Mouse (Mus musculus) lung, postnatal 25 days (tissue): ENCODE measurements around the gene Ugt1a8.

ENCODE experiments used
- DNase-seq: peaks from one replicate; pipeline ENCODE4 v3.0.0; 2022; ENCODE audit warnings: low spot score

Gene Ugt1a8

GRCm38 (mm10) chr1:88235046-88235893, 147.7 kb downstream of the Ugt1a8 start:
- no peak for DNase-seq

- no peak for DNase-seq
These were observed 148.3 kb downstream of the Ugt1a8 start for GRCm38 (mm10) chr1:88235894-88236415.

DNA sequence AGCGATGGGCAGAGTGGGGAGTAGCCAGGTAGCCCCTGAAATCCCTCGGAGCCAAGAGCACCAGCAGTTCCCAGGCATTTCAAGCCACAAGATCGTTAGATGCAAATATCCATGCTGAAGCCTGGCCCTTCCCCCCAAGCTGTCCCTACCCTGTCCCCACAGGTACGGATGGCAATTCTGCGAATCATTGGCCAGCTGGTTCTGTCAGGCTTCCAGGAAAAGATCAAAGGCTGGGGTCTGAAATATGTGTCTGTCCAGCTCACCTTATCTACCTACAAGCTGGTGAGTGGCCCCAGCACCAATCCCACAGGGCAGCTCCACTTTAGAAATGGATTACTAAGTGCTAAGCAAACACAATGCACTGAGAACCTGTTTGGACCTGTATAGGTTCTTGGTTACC, 149.7 kb downstream of the Ugt1a8 start:
- no peak for DNase-seq

DNA sequence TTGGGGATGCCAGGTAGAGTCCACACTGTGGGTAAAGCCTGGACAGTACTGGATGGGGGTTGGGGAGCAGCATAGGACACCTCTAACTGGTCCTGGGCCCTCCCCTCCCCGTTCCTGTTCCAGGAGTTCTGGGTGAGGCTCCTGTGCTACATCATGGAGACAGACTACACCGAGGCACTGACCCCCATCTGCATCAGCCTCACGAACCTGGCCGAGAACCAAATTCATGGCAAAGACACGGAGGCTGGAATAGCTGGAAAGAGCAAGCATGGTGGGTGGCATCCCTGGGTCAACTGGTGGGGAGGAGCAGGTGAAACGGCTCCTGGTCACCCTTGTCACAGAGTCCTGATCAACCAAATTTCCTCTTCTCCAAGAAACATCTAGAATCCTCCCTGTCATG, 151.2 kb downstream of the Ugt1a8 start:
- no peak for DNase-seq

DNA sequence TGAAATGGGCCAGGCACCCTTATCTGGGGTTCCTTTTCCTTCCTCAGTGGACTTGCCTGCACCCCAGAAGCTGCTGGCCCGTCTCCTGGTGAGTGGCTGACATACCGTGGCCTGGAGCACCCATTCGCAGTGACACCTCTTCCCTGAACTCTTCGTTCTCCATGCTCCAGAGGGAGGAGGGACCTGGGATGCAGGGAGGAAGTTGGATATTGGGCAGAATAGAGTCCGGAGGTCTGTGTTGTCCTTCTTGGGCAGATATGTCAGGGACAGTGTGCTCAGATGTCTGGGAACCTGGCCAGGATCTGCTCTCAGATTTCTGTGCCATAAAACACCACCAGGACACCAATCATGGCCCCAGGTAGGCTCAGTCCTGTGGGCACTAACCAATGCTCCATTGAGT, 152.5 kb downstream of the Ugt1a8 start:
- DNase-seq = no peak

- no peak for DNase-seq
These were observed 153.0 kb downstream of the Ugt1a8 start for GRCm38 (mm10) chr1:88240579-88240978.

DNA sequence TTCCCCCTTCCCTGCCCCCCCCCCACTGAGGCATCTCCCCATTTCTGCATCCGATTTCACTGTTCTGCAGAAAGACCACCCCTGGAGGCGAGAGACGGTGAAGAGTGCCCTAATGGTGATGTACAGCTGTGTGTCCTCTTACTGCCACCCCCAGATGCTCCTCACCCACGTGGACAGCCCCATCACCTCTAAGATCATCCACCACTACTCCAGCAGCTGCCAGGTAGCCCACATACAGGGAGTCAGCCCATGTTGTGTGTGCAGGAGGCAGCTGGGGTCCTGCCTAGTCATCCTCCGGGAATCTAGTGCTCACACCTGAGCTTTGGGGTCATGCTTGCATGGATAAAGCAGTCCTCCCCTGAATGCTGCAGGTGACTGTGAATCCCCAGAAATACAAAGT, 156.2 kb downstream of the Ugt1a8 start:
- DNase-seq = no peak

- DNase-seq = no peak
These were observed 158.3 kb downstream of the Ugt1a8 start for GRCm38 (mm10) chr1:88245881-88246280.

- no peak for DNase-seq
These were observed 158.8 kb downstream of the Ugt1a8 start for GRCm38 (mm10) chr1:88246386-88246785.

DNA sequence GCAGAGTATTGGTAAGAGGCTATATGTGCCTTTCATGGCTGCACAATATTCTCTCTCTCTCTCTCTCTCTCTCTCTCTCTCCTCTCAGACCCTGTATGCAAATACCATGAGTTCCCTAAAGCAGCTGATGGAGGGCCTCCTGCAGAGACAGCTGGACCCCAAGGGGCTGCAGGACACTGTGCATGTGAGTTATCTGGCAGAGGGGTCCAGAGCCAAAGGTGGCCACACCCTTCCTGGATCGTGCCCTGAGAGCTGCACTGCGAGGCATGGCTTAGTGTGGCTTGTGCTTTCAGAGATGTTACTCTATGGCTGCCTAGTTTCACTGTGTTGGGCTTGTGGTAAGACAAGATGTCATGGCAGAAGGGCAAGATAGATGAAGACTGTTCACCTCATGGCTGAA, 160.0 kb downstream of the Ugt1a8 start:
- DNase-seq = no peak

- no peak for DNase-seq
These were observed 161.0 kb downstream of the Ugt1a8 start for GRCm38 (mm10) chr1:88248658-88249057.

DNA sequence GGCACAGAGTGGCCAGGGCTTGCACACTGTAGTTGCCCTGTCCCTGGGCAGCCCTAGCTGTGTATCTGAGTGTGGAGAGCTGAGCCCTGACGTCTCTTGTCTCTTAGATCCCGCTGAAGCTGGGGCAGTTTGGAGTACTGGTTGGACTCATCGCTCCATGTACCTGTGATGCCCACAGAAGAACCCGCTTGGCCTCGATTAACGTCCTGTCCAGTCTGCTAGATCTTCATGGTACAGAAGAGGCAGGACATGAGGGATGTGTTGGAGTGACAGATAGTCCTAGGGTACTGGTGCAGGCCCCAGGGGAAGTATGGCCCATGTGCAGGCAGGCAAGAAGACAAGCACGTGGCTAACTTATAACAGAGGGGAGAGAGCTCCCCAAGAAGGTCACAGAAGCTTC, 162.0 kb downstream of the Ugt1a8 start:
- DNase-seq = no peak

DNA sequence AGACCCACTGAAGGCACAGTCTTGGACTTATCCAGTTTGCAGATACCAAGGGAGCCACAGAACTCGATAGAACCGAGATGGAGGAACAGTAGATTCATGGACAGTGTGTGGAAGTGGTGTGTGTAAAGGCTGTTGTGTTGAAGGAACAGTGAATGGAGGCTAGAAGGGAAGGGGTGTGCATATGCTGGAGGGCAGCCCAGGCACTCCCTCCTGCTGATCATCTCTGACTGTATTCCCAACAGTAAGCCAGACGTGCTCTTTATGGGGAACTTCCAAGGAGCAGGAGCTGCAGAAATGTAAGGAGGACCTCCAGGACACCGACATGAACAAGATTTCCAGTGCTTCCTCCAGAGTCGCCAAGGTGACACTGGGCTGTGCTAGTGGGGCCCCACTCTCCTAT, 162.4 kb downstream of the Ugt1a8 start:
- no peak for DNase-seq

DNA sequence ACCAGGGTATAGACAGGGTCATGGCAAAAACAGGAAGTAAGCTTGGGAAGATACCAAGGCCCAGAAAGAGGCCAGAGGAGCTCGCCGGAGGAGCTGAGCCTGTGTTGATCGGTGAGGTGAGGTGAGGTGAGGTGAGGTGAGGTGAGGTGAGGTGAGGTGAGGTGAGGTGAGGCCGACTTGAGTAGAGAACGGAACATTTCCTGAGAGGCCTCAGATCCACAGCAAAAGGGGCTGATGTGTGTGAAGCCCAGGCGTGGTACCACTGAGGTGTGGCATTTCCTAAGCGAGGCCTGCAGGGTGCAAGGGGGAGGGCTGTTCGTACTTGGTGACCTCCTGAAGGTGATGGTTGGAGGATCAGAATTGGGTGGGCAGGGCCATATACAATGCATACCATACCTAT, 165.5 kb downstream of the Ugt1a8 start:
- DNase-seq = no peak

DNA sequence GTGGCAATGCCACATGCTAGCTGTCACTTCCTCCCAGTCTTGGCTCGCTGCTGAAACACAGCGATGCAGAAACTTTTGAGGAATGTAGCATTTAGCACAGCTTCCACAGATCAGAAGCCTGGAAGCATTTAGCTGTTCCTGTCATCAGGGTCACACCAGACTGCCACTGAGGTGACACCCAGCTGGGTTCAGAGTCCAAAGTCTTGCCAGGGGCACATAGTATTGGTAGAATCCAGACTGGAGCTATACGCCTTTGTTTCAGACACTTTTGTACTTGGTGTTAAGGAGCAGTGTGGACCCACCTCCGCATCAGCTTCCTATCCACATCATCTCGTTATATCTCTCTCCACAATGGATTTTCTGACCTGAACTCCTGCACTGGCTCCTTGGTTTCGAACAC, 165.9 kb downstream of the Ugt1a8 start:
- no peak for DNase-seq

GRCm38 (mm10) chr1:88254793-88255465, 167.3 kb downstream of the Ugt1a8 start:
- DNase-seq = no peak

DNA sequence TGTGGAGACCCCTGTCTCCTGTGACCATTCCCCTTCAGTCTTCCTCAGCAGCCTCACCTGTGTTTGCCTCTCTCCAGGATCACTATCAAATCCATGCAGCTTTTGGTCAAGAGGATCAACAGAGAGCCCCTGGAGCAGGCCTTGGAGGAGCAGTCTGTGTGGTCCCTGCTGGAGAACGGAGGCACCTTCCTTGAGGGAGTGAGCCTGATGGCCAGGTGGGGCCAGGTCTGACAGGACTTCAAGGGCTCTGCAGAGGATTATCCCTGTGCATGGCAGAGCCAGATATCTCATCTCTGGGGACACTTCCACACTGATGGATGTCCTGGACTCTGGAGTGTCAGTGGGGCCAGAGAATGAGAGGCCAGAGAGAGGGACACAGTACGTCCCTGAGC, 167.8 kb downstream of the Ugt1a8 start:
- no peak for DNase-seq

DNA sequence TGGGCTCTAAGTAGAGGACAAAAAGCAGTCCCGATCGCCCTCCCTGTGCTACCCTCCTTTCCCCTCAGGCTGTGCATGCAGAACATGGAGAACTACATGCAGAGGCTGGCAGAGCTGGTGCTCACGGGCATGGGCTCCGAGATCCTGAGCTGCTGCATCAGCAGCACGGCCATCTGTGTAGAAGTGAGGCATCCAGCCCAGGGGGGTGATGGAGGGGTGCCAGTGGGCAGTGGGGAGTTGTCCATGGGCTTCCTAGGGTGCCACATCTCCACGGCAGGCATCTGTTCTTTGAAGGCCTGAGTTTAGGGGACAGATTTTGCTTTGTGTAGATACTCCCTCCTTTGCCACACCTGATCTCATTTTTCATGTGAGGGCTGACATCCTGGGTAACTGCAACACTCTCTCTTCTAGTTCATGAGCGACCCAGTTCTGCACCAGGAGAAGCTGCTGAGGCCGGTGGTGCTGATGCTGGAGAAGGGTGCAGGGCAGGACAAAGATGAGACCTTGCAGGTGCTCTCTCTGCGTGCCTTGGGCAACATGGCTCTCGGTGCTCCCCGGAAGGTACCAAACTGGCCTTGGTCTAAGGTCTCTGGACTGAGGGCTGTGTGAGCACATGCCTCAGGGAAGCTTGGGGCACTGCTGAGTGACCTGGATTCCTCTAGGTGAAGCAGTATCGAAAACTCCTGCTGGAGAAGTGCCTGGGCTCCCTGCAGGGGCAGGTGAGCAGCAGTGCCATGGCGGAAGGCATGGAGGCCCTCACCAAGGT, 168.6 kb downstream of the Ugt1a8 start:
- no peak for DNase-seq

DNA sequence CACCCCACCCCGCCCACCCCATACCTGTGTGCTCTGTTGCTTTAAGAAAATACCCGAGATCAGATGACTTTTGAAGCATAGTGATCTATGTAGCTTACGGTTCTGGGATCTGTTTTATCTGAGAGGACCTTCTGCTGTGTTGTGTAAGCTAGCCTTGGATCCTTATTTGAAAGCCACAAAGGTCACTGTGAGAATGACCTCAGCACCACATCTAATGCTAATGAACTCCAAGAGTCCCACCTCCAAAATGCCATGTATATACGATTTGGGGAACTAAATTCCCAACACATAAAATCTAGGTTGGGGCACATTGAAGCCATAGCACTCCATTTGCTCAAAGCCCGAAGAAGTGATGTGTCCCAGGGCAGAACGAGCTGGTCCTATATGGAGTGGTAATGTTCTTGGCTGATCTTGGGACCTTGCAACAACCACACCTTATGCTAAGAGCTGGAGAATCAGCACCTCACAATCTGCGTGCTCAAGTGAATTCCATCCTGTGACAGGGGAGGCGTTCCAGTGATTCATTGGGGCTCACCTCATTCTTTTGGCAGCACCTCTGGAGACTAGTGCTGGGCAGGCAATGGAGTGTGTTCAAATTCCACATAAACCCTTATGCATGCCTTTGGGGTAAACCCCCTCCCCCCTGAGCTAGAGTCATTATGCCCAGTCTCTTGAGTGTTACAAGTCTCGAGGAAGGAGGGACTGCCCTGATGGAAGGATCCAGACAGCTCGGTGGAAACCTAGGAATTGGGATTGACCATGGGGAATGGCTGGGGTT, 169.5 kb downstream of the Ugt1a8 start:
- no peak for DNase-seq

GRCm38 (mm10) chr1:88257681-88258080, 170.1 kb downstream of the Ugt1a8 start:
- no peak for DNase-seq

DNA sequence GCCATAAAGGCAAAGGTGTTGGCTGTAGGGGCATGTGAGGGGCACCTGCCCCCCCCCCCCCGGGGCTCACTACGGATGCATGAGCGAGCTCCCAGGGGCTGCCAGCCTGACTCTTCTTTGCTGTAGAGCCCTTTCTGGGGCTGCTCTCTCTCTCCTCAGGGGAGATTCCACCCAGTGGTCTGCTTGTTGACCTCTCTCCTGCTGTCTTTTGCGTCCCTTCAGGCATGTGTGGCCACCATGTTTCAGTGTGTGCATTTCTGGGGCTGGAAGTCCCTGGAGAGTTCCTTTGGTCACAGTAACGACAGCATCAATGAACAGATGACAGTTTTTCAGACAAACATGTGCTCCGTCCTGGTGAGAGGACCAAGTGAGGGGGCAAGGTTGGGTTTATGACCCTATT, 170.7 kb downstream of the Ugt1a8 start:
- no peak for DNase-seq
